Mouse (Mus musculus): Measurements from ENCODE around the gene Trap1. TPM values are rescaled to one million over a fixed set of nuclear protein-coding genes. Genes with fewer than 3 reads are reported as not detected.
A peak's percentile ranks its signal among the peaks of the same experiment; 100 is the strongest.

The Trap1 gene
- polyA plus RNA-seq, 1 experiment from 2014 or later: 48.4 TPM

DNA sequence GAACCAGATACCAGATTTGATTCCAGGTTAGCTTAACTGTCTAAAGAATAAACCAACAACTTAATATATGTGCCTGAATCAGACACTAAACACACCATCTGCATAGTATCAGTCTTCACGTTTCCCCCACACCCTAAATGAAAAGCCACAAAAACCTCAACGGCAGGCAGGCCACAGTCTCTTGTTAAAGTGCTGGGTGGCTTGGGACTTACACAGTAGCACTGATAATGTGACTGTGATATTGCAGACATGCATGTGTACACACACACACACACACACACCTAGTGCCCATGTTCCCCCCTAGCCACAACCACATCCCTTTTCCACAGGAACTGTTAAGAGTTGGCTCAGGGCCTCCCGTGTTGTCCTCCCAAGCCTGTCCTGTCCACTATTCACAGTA, 2.8 kb downstream of the Trap1 start:
- ATAC-seq: no peak
- Histone ChIP-seq H3K9ac (replicated peaks) (no peak overlapping the region), H3K36me3 (no peaks in the 10 kb centered on the region), H3K4me1 (replicated peaks) (peaks cover 17% of the 10 kb centered on the region), H3K27me3 (no peaks in the 10 kb centered on the region), H3K9me3 (no peaks in the 10 kb centered on the region), H3K27ac (no peak overlapping the region), H3K4me2 (replicated peaks) (no peak overlapping the region), H3K4me3 (replicated peaks) (no peak overlapping the region)
- WGBS: 79% methylated on average over 3 of the region's 3 CpGs

DNA sequence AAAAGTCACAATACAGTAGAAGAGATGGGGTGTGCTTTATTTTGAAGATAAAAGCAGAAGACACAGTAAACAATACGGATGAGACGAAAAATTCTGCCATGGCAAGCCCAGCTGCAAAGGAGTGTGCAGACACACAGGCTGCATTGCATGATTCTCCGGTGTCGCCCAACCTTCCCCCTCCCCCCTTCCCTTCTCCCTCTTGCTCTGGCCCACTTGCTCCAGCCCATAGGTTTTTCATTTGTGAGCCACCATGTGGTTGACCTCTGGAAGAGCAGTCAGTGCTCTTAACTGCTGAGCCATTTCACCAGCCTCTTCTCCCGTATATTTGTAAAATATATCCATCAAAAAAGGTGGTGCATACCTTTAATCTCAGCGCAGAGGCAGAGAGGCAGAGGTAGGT, 3.3 kb downstream of the Trap1 start:
- ATAC-seq: no peak
- Histone ChIP-seq H3K4me1 (replicated peaks) (peaks cover 17% of the 10 kb centered on the region), H3K4me2 (replicated peaks) (no peak overlapping the region), H3K4me3 (replicated peaks) (no peak overlapping the region), H3K36me3 (no peaks in the 10 kb centered on the region), H3K27ac (no peak overlapping the region), H3K9ac (replicated peaks) (no peak overlapping the region), H3K27me3 (no peaks in the 10 kb centered on the region), H3K9me3 (no peaks in the 10 kb centered on the region)
- 73% methylated on average over 6 of the region's 6 CpGs for WGBS

DNA sequence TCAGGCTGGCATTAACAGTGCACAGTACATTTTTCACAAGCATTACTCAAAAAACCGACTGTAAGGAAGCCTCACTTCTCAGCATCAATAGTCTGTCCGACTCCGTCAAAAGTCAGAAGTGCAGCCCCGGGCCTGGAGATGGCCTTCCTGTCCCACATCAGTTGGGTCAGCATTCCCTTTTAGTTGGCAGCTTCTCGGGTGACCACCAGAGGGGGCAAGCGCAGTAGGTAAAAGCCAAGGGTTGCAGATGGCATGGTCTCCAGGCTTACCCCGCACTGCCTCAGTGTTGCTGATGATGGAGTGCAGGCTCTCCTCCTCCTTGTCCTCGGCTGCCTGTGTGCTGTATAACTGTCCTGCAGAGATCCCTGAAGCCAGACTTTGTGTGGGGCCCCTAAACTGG, 9.0 kb downstream of the Trap1 start:
- peak; percentile 63; the same call in 1 of the 2 replicates for ATAC-seq
- H3K9me3 ChIP-seq: no peaks in the 10 kb centered on the region
- H3K36me3 ChIP-seq: peaks cover 50% of the 10 kb centered on the region
- H3K27ac ChIP-seq: no peak overlapping the region
- no peak overlapping the region for H3K9ac ChIP-seq (replicated peaks)
- H3K4me3 ChIP-seq (replicated peaks): no peak overlapping the region
- WGBS: 67% methylated on average over 8 of the region's 8 CpGs
- H3K4me2 ChIP-seq (replicated peaks): no peak overlapping the region
- no peaks in the 10 kb centered on the region for H3K4me1 ChIP-seq (replicated peaks)
- H3K27me3 ChIP-seq: no peaks in the 10 kb centered on the region

DNA sequence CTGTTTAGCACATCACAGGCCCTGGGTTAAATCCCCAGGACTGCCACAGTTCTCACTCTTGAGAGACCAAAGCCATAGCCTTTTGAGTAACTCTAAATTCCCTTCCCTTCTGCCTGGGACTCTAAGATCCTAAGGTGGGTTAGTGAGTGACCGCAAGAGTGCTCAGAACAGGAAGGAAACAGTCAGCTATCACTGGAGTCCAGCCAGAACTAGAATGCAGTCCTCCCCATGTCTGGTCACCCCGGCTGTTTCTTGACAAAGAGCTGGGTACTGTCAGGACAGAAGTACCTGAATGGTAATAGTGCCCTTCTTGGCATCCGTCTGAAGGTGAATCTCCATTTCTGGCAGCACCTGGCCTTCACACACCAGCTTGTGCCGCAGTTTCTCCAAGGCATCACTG, 12.7 kb downstream of the Trap1 start:
- Histone ChIP-seq H3K4me1 (replicated peaks) (no peaks in the 10 kb centered on the region), H3K4me2 (replicated peaks) (no peak overlapping the region), H3K9me3 (no peaks in the 10 kb centered on the region), H3K36me3 (peaks cover 83% of the 10 kb centered on the region), H3K27ac (no peak overlapping the region), H3K9ac (replicated peaks) (no peak overlapping the region), H3K27me3 (no peaks in the 10 kb centered on the region), H3K4me3 (replicated peaks) (no peak overlapping the region)
- no peak for ATAC-seq
- 96% methylated on average over 4 of the region's 4 CpGs for WGBS

DNA sequence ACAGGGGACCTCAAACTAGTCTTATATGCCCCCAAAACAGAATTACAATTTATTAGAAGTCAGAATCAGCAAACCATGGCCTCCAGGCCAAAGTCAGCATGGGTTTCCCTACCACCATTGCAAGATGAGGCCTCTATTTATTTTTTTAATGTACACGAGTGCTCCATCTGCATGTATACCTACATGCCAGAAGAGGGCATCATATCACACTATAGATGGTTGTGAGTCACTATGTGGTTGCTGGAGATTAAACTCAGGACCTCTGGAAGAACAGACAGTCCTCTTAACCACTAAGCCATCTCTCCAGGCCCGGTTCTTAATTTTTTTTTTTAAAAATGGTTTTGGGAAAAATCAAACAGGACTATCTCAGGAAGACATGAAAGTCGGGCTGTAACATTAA, 23.8 kb downstream of the Trap1 start:
- ATAC-seq: no peak

DNA sequence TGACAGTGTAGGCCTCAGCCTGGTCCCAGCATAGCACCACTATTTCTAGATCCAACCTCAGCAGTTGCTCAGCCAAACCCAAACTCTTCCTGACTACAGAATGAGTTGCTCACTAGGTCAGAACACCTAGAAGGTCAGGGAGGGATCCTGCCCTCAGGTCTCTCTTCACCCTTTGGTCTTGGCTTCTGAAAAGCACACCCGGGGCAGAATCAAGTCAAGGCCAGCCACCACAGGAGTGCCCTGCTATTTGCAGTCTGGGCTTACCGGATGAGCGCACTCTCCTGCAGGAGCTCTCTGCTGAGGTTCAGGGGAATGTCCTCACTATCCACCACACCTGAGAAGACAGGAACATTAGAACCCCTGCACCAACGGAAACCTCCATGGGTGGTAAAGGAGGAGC, 25.0 kb downstream of the Trap1 start:
- peaks cover 90% of the 10 kb centered on the region for H3K36me3 ChIP-seq
- H3K4me3 ChIP-seq (replicated peaks): no peak overlapping the region
- ATAC-seq: no peak
- H3K27ac ChIP-seq: no peak overlapping the region
- 98% methylated on average over 4 of the region's 4 CpGs for whole genome bisulfite sequencing
- H3K27me3 ChIP-seq: no peaks in the 10 kb centered on the region
- no peak overlapping the region for H3K4me2 ChIP-seq (replicated peaks)
- H3K9ac ChIP-seq (replicated peaks): no peak overlapping the region
- H3K9me3 ChIP-seq: no peaks in the 10 kb centered on the region
- no peaks in the 10 kb centered on the region for H3K4me1 ChIP-seq (replicated peaks)

More for the DNA sequence above, 23.8 kb downstream of the Trap1 start:
- no peaks in the 10 kb centered on the region for H3K9me3 ChIP-seq
- no peak overlapping the region for H3K27ac ChIP-seq
- H3K36me3 ChIP-seq: peaks cover 89% of the 10 kb centered on the region
- WGBS: 90% methylated on average over 3 of the region's 3 CpGs
- no peak overlapping the region for H3K9ac ChIP-seq (replicated peaks)
- no peaks in the 10 kb centered on the region for H3K27me3 ChIP-seq
- no peak overlapping the region for H3K4me3 ChIP-seq (replicated peaks)
- no peak overlapping the region for H3K4me2 ChIP-seq (replicated peaks)
- H3K4me1 ChIP-seq (replicated peaks): no peaks in the 10 kb centered on the region

DNA sequence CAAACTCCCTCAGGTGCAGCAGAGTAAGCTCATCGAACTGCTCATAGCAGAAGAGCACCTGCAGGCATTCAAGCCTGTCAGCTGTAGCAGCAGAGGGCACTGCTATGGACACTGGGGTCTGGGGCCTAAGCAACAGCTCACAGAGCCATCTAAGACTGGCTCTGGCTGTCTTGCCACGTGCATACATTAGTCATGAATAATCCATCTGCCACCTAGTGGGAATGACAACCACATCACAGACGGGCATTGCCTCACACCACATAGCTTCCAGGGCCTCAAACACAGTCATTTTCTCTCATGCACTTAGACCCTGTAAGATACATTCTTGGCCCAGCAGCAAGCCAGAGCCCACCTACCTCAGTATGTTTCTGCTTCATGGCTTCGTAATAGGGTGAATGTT, 32.1 kb downstream of the Trap1 start:
- Histone ChIP-seq H3K9ac (replicated peaks) (no peak overlapping the region), H3K27me3 (no peaks in the 10 kb centered on the region), H3K4me2 (replicated peaks) (no peak overlapping the region), H3K27ac (no peak overlapping the region), H3K9me3 (no peaks in the 10 kb centered on the region), H3K36me3 (peaks cover 84% of the 10 kb centered on the region), H3K4me1 (replicated peaks) (no peaks in the 10 kb centered on the region), H3K4me3 (replicated peaks) (no peak overlapping the region)
- 84% methylated on average over 4 of the region's 4 CpGs for WGBS
- no peak for ATAC-seq

DNA sequence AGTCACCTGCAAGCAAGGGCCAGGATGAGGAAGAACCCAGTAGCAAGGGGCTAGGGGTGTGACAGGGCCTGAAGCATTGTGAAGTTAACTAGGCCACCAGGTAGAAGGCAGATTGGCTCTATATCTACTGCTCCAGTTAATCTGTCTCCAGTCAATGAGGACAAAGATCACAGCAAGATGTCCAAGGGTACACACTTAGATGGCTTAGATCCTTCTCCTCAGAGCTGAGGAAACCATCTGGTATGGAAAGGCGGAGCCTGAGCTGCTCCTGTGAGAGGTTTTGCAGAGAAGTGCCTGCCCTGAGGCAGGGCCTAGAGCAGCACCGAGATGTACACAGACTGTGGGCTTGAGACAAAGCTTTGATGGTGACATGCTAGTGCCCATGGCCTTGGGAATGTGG, 33.5 kb downstream of the Trap1 start:
- Histone ChIP-seq H3K9me3 (no peaks in the 10 kb centered on the region), H3K27ac (no peak overlapping the region), H3K4me3 (replicated peaks) (no peak overlapping the region), H3K36me3 (peaks cover 82% of the 10 kb centered on the region), H3K4me1 (replicated peaks) (no peaks in the 10 kb centered on the region), H3K9ac (replicated peaks) (no peak overlapping the region), H3K4me2 (replicated peaks) (no peak overlapping the region), H3K27me3 (no peaks in the 10 kb centered on the region)
- no peak for ATAC-seq
- WGBS: 92% methylated on average over 2 of the region's 2 CpGs

DNA sequence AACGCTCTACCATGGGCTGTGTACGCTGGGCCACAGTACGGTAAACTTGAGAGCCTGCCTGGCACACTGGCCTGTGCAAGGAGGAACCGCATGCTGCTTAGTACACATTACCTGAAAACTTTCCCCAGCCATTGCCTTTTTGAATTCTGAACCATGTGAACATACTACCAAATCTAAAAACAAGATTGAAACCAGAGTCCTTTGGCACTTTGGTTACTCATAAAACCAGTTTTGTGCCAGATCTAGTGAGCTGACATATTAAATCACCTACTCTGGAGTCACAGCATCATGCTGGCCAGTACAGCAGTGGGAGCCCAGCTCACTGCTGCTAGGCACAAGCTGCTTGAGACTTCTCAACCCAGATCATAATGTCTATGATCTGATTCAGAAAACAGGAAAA, 36.0 kb downstream of the Trap1 start:
- WGBS: 96% methylated on average over 4 of the region's 4 CpGs
- peaks cover 83% of the 10 kb centered on the region for H3K36me3 ChIP-seq
- no peaks in the 10 kb centered on the region for H3K9me3 ChIP-seq
- H3K4me1 ChIP-seq (replicated peaks): no peaks in the 10 kb centered on the region
- no peak overlapping the region for H3K9ac ChIP-seq (replicated peaks)
- H3K4me2 ChIP-seq (replicated peaks): no peak overlapping the region
- no peaks in the 10 kb centered on the region for H3K27me3 ChIP-seq
- no peak overlapping the region for H3K4me3 ChIP-seq (replicated peaks)
- no peak overlapping the region for H3K27ac ChIP-seq
- no peak for ATAC-seq

DNA sequence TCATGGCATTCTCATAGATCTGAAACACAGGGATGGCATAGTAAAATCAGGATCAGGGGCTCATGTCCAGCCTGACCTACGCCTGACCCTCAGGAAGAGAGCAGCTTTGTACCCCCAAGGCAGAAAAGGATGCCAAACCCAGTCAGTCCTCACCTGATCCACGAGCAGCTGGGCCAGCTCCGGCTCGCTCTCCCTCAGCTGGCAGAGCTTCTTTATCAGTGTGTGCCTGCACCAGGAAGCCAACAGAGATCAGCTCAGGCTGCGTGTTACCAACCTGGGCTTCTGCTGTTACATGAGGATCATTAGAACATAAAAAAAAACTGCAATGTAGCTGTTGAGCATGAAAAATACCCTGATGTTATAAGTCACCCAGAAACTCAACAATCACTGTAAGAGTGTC, 37.4 kb downstream of the Trap1 start:
- no peak overlapping the region for H3K4me3 ChIP-seq (replicated peaks)
- H3K9ac ChIP-seq (replicated peaks): no peak overlapping the region
- ATAC-seq: no peak
- H3K36me3 ChIP-seq: peaks cover 76% of the 10 kb centered on the region
- no peak overlapping the region for H3K4me2 ChIP-seq (replicated peaks)
- no peaks in the 10 kb centered on the region for H3K27me3 ChIP-seq
- no peak overlapping the region for H3K27ac ChIP-seq
- 96% methylated on average over 5 of the region's 5 CpGs for WGBS
- no peaks in the 10 kb centered on the region for H3K9me3 ChIP-seq
- H3K4me1 ChIP-seq (replicated peaks): no peaks in the 10 kb centered on the region

DNA sequence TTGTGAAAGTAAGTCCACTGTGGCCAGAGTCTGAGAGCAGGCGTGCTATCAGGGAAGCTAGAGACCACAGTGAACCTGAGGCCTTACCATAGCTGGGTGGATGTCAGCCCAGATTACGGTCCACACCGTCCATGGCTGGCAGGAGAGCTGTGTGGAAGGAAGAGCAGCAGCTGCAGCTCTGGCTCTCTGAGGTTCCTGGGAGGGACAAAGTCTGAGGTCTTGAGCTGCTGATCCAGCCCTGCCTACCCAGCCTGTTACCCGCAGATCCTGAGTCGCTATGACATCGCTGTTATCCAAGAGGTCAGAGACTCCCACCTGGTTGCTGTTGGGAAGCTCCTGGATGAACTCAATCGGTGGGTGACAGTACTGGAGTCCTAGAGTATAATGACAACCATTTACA, 39.9 kb downstream of the Trap1 start:
- H3K27ac ChIP-seq: no peak overlapping the region
- no peak overlapping the region for H3K4me2 ChIP-seq (replicated peaks)
- peaks cover 55% of the 10 kb centered on the region for H3K36me3 ChIP-seq
- 96% methylated on average over 7 of the region's 7 CpGs for WGBS
- H3K27me3 ChIP-seq: no peaks in the 10 kb centered on the region
- H3K9ac ChIP-seq (replicated peaks): no peak overlapping the region
- no peaks in the 10 kb centered on the region for H3K9me3 ChIP-seq
- ATAC-seq: no peak
- H3K4me1 ChIP-seq (replicated peaks): no peaks in the 10 kb centered on the region
- H3K4me3 ChIP-seq (replicated peaks): no peak overlapping the region

DNA sequence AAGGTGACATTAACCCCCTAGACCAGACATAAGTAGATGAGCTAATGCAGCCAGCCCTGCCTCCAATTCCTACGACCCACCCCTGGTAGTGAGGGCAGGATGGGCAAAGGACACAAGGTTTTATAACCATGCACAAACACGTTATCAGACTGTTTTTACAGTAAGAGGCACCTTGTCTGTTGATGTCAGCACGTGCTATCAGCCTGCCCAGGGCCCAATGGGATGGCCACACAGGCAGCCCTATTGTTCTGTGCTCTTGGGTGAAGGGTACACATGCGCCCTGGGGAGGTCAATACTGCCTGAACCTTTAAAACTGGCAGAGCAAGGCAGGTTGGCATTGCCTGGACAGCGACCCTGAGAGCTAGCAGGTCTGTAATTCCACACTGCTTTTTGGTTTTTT, 40.8 kb downstream of the Trap1 start, which contains the start of gene Dnase1:
TSS of gene Dnase1 (plus strand) at position 136 of the 400 bp plus-strand sequence.
- H3K27me3 ChIP-seq: no peaks in the 10 kb centered on the region
- H3K4me2 ChIP-seq (replicated peaks): no peak within 1 kb of the TSS
- peaks cover 51% of the 10 kb centered on the region for H3K36me3 ChIP-seq
- H3K9ac ChIP-seq (replicated peaks): no peak within 1 kb of the TSS
- ATAC-seq: no peak
- H3K4me3 ChIP-seq (replicated peaks): no peak within 1 kb of the TSS
- no peaks in the 10 kb centered on the region for H3K4me1 ChIP-seq (replicated peaks)
- no peak within 1 kb of the TSS for H3K27ac ChIP-seq
- 93% methylated on average over 5 of the region's 5 CpGs for WGBS
- no peaks in the 10 kb centered on the region for H3K9me3 ChIP-seq

DNA sequence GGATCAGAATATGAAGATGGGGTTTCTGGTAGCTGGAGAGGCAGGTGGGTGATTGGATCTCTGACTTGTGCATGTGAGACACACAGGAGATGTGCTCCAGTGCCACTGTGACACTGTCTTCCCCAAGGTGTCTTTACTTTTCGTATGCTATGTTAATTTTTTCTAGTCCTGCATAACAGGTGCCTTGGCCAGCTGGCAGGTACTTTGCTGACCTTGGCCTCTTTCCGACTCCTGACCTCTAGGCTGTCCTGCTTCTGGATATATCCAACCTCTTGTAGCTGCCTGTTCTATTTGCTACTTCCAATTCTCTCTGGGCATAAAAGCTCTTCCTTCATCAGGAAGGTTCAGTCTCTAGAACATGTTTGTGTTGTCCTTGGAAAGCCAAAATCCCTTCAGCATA, 42.1 kb downstream of the Trap1 start:
- Histone ChIP-seq H3K9me3 (no peaks in the 10 kb centered on the region), H3K27ac (no peak overlapping the region), H3K36me3 (peaks cover 42% of the 10 kb centered on the region), H3K27me3 (no peaks in the 10 kb centered on the region), H3K4me3 (replicated peaks) (no peak overlapping the region), H3K9ac (replicated peaks) (no peak overlapping the region), H3K4me1 (replicated peaks) (no peaks in the 10 kb centered on the region), H3K4me2 (replicated peaks) (no peak overlapping the region)
- WGBS: 87% methylated on average over 2 of the region's 2 CpGs
- ATAC-seq: no peak

All from midbrain, embryonic 13.5 days (tissue).